Mouse (Mus musculus) myocyte (in vitro differentiated cells): ENCODE data around the gene Mycl.

Experiments used
- CEBPB ChIP-seq: IDR thresholded peaks from 2 replicates; pipeline ENCODE4 v1.6.1; 2011; ENCODE audit warnings: mild to moderate bottlenecking, moderate library complexity; ENCODE audit not compliant: poor library complexity, insufficient read depth, severe bottlenecking
- E2F4 ChIP-seq: IDR thresholded peaks from one replicate; pipeline ENCODE4 v1.6.1; 2011; ENCODE audit warnings: mild to moderate bottlenecking, control low read depth, moderate library complexity; ENCODE audit not compliant: insufficient read depth
- MAX ChIP-seq: IDR thresholded peaks from one replicate; pipeline ENCODE4 v1.6.1; 2011; ENCODE audit warnings: low read depth, mild to moderate bottlenecking, control low read depth
- MYOD1 ChIP-seq, 3 experiments: IDR thresholded peaks; one replicate each; pipeline ENCODE4 v1.6.1; 2011; ENCODE audit warnings: control low read depth in 2 of 3, low read depth in 2 of 3, mild to moderate bottlenecking in 2 of 3, moderate library complexity in 1 of 3; ENCODE audit not compliant: insufficient read length in 2 of 3, control insufficient read depth in 1 of 3
- MYOG ChIP-seq, 3 experiments: IDR thresholded peaks; one replicate each; pipeline ENCODE4 v1.6.1; 2011; ENCODE audit warnings: control low read depth in 2 of 3, low read depth in 2 of 3, mild to moderate bottlenecking in 2 of 3; ENCODE audit not compliant: insufficient read length in 2 of 3, control insufficient read depth in 1 of 3, insufficient read depth in 1 of 3
- POLR2A ChIP-seq: IDR thresholded peaks from one replicate; pipeline ENCODE4 v1.6.1; 2011; ENCODE audit warnings: low read depth, mild to moderate bottlenecking, control low read depth, moderate library complexity; ENCODE audit not compliant: insufficient read length
- POLR2AphosphoS2 ChIP-seq: IDR thresholded peaks from one replicate; pipeline ENCODE4 v1.6.1; 2011; ENCODE audit warnings: low read depth, control low read depth; ENCODE audit not compliant: insufficient read length
- REST ChIP-seq: IDR thresholded peaks from one replicate; pipeline ENCODE4 v1.6.1; 2011; ENCODE audit warnings: mild to moderate bottlenecking, control low read depth, moderate library complexity; ENCODE audit not compliant: insufficient read depth, insufficient read length
- SRF ChIP-seq: IDR thresholded peaks from one replicate; pipeline ENCODE4 v1.6.1; 2011; ENCODE audit warnings: low read depth; ENCODE audit not compliant: control insufficient read depth, insufficient read length
- TCF12 ChIP-seq: IDR thresholded peaks from one replicate; pipeline ENCODE4 v1.6.1; 2011; ENCODE audit warnings: mild to moderate bottlenecking, control low read depth; ENCODE audit not compliant: poor library complexity, insufficient read depth, severe bottlenecking
- TCF3 ChIP-seq: IDR thresholded peaks from one replicate; pipeline ENCODE4 v1.6.1; 2011; ENCODE audit warnings: low read depth, control low read depth; ENCODE audit not compliant: insufficient read length
- USF1 ChIP-seq: IDR thresholded peaks from one replicate; pipeline ENCODE4 v1.6.1; 2011; ENCODE audit warnings: low read depth, mild to moderate bottlenecking, control low read depth, moderate library complexity

- TF ChIP-seq POLR2A (no peak), POLR2AphosphoS2 (no peak), MYOG (IDR thresholded peaks at IDR 0.05; ENCODE audit: control insufficient read depth in 1 of 3, insufficient read depth in 1 of 3, insufficient read length in 2 of 3, low read depth in 2 of 3) (no peak), CEBPB (no peak), MAX (no peak), TCF12 (no peak), E2F4 (no peak), REST (no peak), TCF3 (no peak), MYOD1 (IDR thresholded peaks at IDR 0.05; ENCODE audit: control insufficient read depth in 1 of 3, insufficient read length in 2 of 3, low read depth in 2 of 3) (no peak), USF1 (no peak), SRF (no peak)
These were observed 16.6 kb upstream of the Mycl start for GRCm38 (mm10) chr4:122978850-122979249.
